Mouse (Mus musculus) R1 (cell line): ENCODE measurements around the gene Prr13.

Source experiments
- DNase-seq: peaks from one replicate; pipeline ENCODE4 v3.0.0-alpha.2; 2018; ENCODE audit warnings: low read depth, low spot score

Prr13 gene

GRCm38 (mm10) chr15:102503924-102504782 lies 45.3 kb downstream of the Prr13 start:
- no peak for DNase-seq

DNA sequence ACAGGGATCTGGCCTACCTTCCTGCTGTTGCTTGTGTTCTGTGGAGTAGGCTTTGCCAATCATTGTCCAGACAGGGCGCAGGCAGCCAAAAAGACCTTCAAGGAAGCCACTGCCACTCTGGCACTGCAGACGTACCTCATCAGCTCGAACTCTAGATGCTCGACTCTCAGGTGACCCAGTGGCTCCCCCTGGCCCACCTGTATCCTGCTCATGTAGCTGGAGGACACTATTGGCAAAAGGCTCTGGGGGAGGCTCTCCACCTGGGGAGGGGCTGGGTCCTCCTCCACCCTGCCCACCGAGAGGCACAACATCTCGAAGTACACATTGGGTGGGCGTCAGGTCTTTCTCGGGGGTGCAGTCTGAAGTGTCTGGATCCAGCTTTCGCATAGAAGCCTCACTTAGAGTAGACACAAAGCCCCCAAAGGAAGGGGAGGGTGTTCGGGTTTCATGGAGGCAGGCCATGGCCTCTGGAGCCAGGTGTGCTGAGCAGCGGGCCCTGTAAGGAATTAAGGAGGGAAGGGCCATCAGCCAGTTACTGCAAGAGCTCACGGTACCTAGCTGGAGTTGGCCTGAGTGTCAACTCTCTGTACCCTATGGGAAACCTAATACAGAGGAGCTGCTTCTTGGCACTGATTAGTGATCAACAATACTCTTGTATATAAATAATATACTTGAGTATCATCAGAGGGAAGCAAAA lies 46.4 kb downstream of the Prr13 start:
- DNase-seq = no peak

- DNase-seq = no peak
These were observed 47.1 kb downstream of the Prr13 start for GRCm38 (mm10) chr15:102505770-102506463.

DNA sequence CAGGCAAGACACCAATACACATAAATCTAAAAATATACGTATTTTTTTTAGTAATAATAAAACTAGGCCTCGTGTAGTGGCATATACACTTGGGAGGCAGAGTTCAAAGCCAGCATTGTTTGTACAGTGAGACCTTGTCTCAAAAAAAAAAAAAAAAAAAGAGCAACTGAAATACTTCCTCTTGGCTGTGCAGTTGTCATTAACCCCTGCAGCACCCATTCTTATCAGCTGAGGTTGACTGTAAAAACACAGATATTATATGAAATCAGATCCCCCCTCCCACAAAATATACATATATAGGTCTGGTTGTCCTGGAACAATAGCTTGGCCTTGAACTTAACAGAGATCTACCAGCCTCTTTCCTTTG lies 47.6 kb downstream of the Prr13 start:
- DNase-seq = no peak

GRCm38 (mm10) chr15:102506864-102507263 lies 48.0 kb downstream of the Prr13 start:
- DNase-seq = no peak

GRCm38 (mm10) chr15:102507561-102507960 lies 48.7 kb downstream of the Prr13 start:
- DNase-seq = no peak

- DNase-seq = no peak
These were observed 49.5 kb downstream of the Prr13 start for GRCm38 (mm10) chr15:102508336-102508735.

DNA sequence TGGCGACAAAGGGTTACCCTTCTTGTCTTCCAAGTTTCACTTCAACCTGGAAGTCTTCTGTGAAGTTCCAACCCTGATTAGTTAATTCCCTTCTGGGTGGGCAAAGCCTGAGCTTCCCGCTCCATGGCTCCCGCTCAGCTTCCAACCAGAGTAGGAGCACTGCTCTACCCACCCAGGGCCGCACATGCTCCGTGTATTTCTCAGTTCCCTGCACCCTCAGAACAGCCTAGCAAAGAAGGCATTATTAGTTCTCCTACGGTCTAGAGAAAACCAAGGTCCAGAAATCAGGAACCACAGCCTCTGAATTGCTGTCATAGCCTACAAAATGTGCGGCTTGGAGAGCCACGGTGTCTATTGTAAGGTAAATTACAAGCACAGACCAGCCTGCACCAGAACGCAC lies 51.3 kb downstream of the Prr13 start:
- DNase-seq = no peak

GRCm38 (mm10) chr15:102510590-102511284 lies 51.9 kb downstream of the Prr13 start:
- peak; percentile 98 for DNase-seq

DNA sequence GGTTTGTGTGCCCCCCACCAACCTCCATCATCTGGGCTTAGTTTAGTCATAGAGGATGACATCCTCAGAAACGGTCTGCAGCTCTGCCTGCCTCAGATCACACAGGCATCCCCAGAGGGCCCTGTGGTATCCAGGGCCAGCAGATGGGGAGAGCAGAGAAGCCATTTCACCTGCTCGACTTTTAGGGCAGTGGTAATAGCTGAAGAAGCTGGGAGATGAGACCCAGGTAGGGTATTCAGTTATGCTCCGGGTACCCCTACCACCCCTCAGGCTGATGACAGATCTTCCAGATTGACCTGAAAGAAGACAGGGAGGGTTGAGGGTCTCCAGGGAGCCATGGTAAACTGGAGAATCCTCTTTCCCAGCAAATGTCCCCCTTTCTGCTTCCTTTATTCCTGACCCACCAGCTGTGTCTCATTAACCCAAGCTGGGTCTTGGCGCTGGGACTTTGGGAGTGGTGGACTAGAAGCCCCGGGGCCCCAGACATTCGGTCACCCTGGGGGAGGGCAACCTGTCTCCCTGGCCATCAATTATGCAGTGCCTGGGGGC lies 52.5 kb downstream of the Prr13 start:
- DNase-seq = no peak

DNA sequence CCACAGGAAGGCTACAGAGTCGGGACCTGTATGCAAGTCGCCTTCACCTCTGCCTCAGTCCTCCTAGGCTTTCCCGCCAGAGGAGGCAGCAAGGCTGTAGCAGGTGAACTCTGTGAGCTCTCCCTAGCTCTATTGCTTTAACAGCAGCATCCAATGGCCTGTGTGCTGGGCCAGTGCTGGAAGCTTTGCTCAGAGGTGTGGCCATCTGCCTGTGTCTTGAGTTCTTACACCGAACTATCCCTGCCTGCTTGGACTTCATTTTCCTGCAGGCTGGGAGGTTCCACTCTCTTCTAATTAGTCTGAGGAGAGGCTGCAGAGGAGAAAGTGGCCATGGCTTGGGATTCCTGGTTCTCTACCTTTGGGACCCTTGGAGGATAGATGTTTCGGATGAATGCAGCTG lies 53.2 kb downstream of the Prr13 start:
- DNase-seq = no peak
